Mouse (Mus musculus) heart, embryonic 14.5 days (tissue): ENCODE measurements around the gene Kidins220. TPM values are rescaled to one million over a fixed set of nuclear protein-coding genes. Genes with fewer than 3 reads are reported as not detected.

Experiments used
- ATAC-seq: fragments of 200-750 bp; cut with Nextera tagmentation; 2 replicates; pipeline ENCODE4 v1.8.0; 2017; ENCODE audit warnings: low read depth, moderate TSS enrichment; ENCODE audit not compliant: insufficient number of reproducible peaks, insufficient read depth, low FRiP score
- H3K27ac ChIP-seq, 2 experiments: fragments of 200-500 bp in 1 of 2; fragments of 300-500 bp in 1 of 2; sonication (generic) in 1 of 2; replicated peaks in 1 of 2; 2 replicates each; pipeline ENCODE4 v1.5.1; 2012 to 2014; ENCODE audit warnings: low read depth in 2 of 2, low read length in 2 of 2, control low read depth in 1 of 2, mild to moderate bottlenecking in 1 of 2, mixed read lengths in 1 of 2; ENCODE audit not compliant: control insufficient read depth in 1 of 2, insufficient read depth in 1 of 2
- H3K27me3 ChIP-seq: fragments of 300-500 bp; sonication (generic); 2 replicates; pipeline ENCODE4 v1.6.1; 2014; ENCODE audit warnings: mild to moderate bottlenecking, low read length, control low read depth; ENCODE audit not compliant: control insufficient read depth, insufficient read depth
- H3K36me3 ChIP-seq: fragments of 300-500 bp; sonication (generic); 2 replicates; pipeline ENCODE4 v1.6.1; 2014; ENCODE audit warnings: mild to moderate bottlenecking, control low read depth, low read length, mixed read lengths; ENCODE audit not compliant: control insufficient read depth, insufficient read depth
- H3K4me1 ChIP-seq, 2 experiments: fragments of 200-500 bp in 1 of 2; fragments of 300-500 bp in 1 of 2; sonication (generic) in 1 of 2; 2 replicates each; pipeline ENCODE4 v1.6.1; 2012 to 2014; ENCODE audit warnings: low read length in 2 of 2, control low read depth in 1 of 2, mixed read lengths in 1 of 2; ENCODE audit not compliant: control insufficient read depth in 2 of 2, insufficient read depth in 2 of 2
- H3K4me2 ChIP-seq: fragments of 300-500 bp; sonication (generic); 2 replicates; pipeline ENCODE4 v1.6.1; 2014; ENCODE audit warnings: mild to moderate bottlenecking, low read length
- H3K4me3 ChIP-seq, 2 experiments: fragments of 200-500 bp in 1 of 2; fragments of 300-500 bp in 1 of 2; sonication (generic) in 1 of 2; 2 replicates each; pipeline ENCODE4 v1.5.1; 2012 to 2014; ENCODE audit warnings: low read length in 2 of 2, mild to moderate bottlenecking in 2 of 2, control low read depth in 1 of 2, low read depth in 1 of 2, moderate library complexity in 1 of 2; ENCODE audit not compliant: control insufficient read depth in 1 of 2, insufficient read depth in 1 of 2
- H3K9ac ChIP-seq: fragments of 300-500 bp; sonication (generic); 2 replicates; pipeline ENCODE4 v1.6.1; 2014; ENCODE audit warnings: mild to moderate bottlenecking, low read length
- H3K9me3 ChIP-seq: fragments of 300-500 bp; sonication (generic); 2 replicates; pipeline ENCODE4 v1.6.1; 2016; ENCODE audit warnings: low read length, control low read depth; ENCODE audit not compliant: control insufficient read depth
- WGBS: fragments of 180-500 bp; shearing (Covaris S2); extraction: QIAGEN DNeasy Blood & Tissue Kit; methylation state at CpG from one replicate; pipeline ENCODE4 v1.1.7; 2014; 5-methylcytosine and 5-hydroxymethylcytosine counted together
- polyA plus RNA-seq: library from polyadenylated mRNA; unstranded; fragments of >200 nt; fragmentation: Nextera tagmentation; extraction: Ambion mirVana; gene quantifications from 2 replicates; pipeline ENCODE4 v1.2.1, GENCODE M21; 2014

Gene Kidins220
- polyA plus RNA-seq, 1 experiment from 2014 or later = 50.1 TPM

- Histone ChIP-seq H3K4me3 (no peak overlapping the region), H3K27ac (peak overlapping the region in 1 of 2 experiments; percentile 42; a peak in 2 of 4 replicates), H3K9me3 (no peaks in the 10 kb centered on the region), H3K36me3 (no peaks in the 10 kb centered on the region), H3K9ac (no peak overlapping the region), H3K27me3 (no peaks in the 10 kb centered on the region), H3K4me2 (no peak overlapping the region), H3K4me1 (peaks cover 22 to 34% of the 10 kb centered on the region in 2 experiments)
- WGBS = 87% methylated on average over 1 of the region's 1 CpGs
- no peak for ATAC-seq
These were observed 41.4 kb upstream of the Kidins220 start for GRCm38 (mm10) chr12:24933206-24933775.

- ATAC-seq = no peak
- no peak overlapping the region for H3K4me2 ChIP-seq
- no peaks in the 10 kb centered on the region for H3K36me3 ChIP-seq
- WGBS = 74% methylated on average over 3 of the region's 3 CpGs
- H3K9me3 ChIP-seq = no peaks in the 10 kb centered on the region
- H3K4me3 ChIP-seq = no peak overlapping the region
- H3K27me3 ChIP-seq = no peaks in the 10 kb centered on the region
- H3K27ac ChIP-seq = no peak overlapping the region
- peaks cover 18 to 28% of the 10 kb centered on the region in 2 experiments for H3K4me1 ChIP-seq
- no peak overlapping the region for H3K9ac ChIP-seq
These were observed 40.7 kb upstream of the Kidins220 start for GRCm38 (mm10) chr12:24933996-24934395.

- no peak overlapping the region for H3K9ac ChIP-seq
- ATAC-seq = no peak
- peaks cover 15 to 23% of the 10 kb centered on the region in 2 experiments for H3K4me1 ChIP-seq
- H3K36me3 ChIP-seq = peaks cover 21% of the 10 kb centered on the region
- no peak overlapping the region for H3K4me3 ChIP-seq
- 22% methylated on average over 1 of the region's 1 CpGs for WGBS
- no peaks in the 10 kb centered on the region for H3K27me3 ChIP-seq
- no peak overlapping the region for H3K27ac ChIP-seq
- H3K4me2 ChIP-seq = no peak overlapping the region
- no peaks in the 10 kb centered on the region for H3K9me3 ChIP-seq
These were observed 38.4 kb upstream of the Kidins220 start for GRCm38 (mm10) chr12:24936281-24936680.

GRCm38 (mm10) chr12:24939372-24939771 is 35.4 kb upstream of the Kidins220 start:
- Histone ChIP-seq H3K4me1 (peaks cover 6 to 9% of the 10 kb centered on the region in 2 experiments; a peak in 2 of 4 replicates), H3K4me3 (no peak overlapping the region), H3K9me3 (no peaks in the 10 kb centered on the region), H3K27me3 (no peaks in the 10 kb centered on the region), H3K36me3 (peaks cover 31% of the 10 kb centered on the region), H3K27ac (no peak overlapping the region), H3K4me2 (no peak overlapping the region), H3K9ac (no peak overlapping the region)
- no peak for ATAC-seq
- WGBS = 76% methylated on average over 8 of the region's 8 CpGs

GRCm38 (mm10) chr12:24942619-24943287 is 32.0 kb upstream of the Kidins220 start:
- Histone ChIP-seq H3K4me2 (no peak overlapping the region), H3K27me3 (no peaks in the 10 kb centered on the region), H3K9me3 (no peaks in the 10 kb centered on the region), H3K4me3 (no peak overlapping the region), H3K4me1 (peaks cover 5 to 12% of the 10 kb centered on the region in 2 experiments; a peak in 2 of 4 replicates), H3K27ac (no peak overlapping the region), H3K36me3 (peaks cover 43% of the 10 kb centered on the region), H3K9ac (no peak overlapping the region)
- WGBS = 68% methylated on average over 9 of the region's 9 CpGs
- ATAC-seq = no peak

- Histone ChIP-seq H3K4me2 (no peak overlapping the region), H3K27ac (no peak overlapping the region), H3K4me1 (peaks cover 5 to 12% of the 10 kb centered on the region in 2 experiments; a peak in 2 of 4 replicates), H3K4me3 (no peak overlapping the region), H3K9ac (no peak overlapping the region), H3K36me3 (peaks cover 47% of the 10 kb centered on the region), H3K27me3 (no peaks in the 10 kb centered on the region), H3K9me3 (no peaks in the 10 kb centered on the region)
- WGBS = 85% methylated on average over 4 of the region's 4 CpGs
- no peak for ATAC-seq
These were observed 31.3 kb upstream of the Kidins220 start for GRCm38 (mm10) chr12:24943427-24943826.

- 0 out of 2 replicates have a peak, but pooled peaks have one; percentile 45 for ATAC-seq
- no peak overlapping the region for H3K9ac ChIP-seq
- no peak overlapping the region for H3K4me2 ChIP-seq
- no peak overlapping the region for H3K4me3 ChIP-seq
- H3K27me3 ChIP-seq = no peaks in the 10 kb centered on the region
- H3K27ac ChIP-seq = peak overlapping the region; percentile 29 to 50; a peak in 1 of 4 replicates
- H3K36me3 ChIP-seq = peaks cover 47% of the 10 kb centered on the region
- 59% methylated on average over 7 of the region's 7 CpGs for WGBS
- H3K4me1 ChIP-seq = peaks cover 2 to 10% of the 10 kb centered on the region in 2 experiments; a peak in 2 of 4 replicates
- no peaks in the 10 kb centered on the region for H3K9me3 ChIP-seq
These were observed 30.1 kb upstream of the Kidins220 start for GRCm38 (mm10) chr12:24944597-24944996.
